Mouse (Mus musculus) limb, embryonic 13.5 days (tissue): ENCODE data around the gene Kif5a. TPM values are rescaled to one million over a fixed set of nuclear protein-coding genes. Genes with fewer than 3 reads are reported as not detected.

Experiments used
- ATAC-seq: fragments of 200-750 bp; cut with Nextera tagmentation; 2 replicates; pipeline ENCODE4 v1.8.0; 2017; ENCODE audit warnings: low read depth, moderate number of reproducible peaks, moderate TSS enrichment; ENCODE audit not compliant: low FRiP score
- H3K27ac ChIP-seq: fragments of 300-500 bp; sonication (generic); 2 replicates; pipeline ENCODE4 v1.5.1; 2015; ENCODE audit warnings: inconsistent platforms, mild to moderate bottlenecking, moderate library complexity
- H3K27me3 ChIP-seq: fragments of 300-500 bp; sonication (generic); 2 replicates; pipeline ENCODE4 v1.6.1; 2015; ENCODE audit warnings: mild to moderate bottlenecking, inconsistent platforms
- H3K36me3 ChIP-seq: fragments of 300-500 bp; sonication (generic); 2 replicates; pipeline ENCODE4 v1.6.1; 2015; ENCODE audit warnings: inconsistent platforms, mild to moderate bottlenecking, moderate library complexity
- H3K4me1 ChIP-seq: fragments of 300-500 bp; sonication (generic); 2 replicates; pipeline ENCODE4 v1.6.1; 2015; ENCODE audit warnings: inconsistent platforms
- H3K4me2 ChIP-seq: fragments of 300-500 bp; sonication (generic); replicated peaks from 2 replicates; pipeline ENCODE4 v1.6.1; 2015; ENCODE audit warnings: inconsistent platforms, mild to moderate bottlenecking, moderate library complexity
- H3K4me3 ChIP-seq: fragments of 300-500 bp; sonication (generic); 2 replicates; pipeline ENCODE4 v1.5.1; 2015; ENCODE audit warnings: moderate library complexity, mild to moderate bottlenecking, inconsistent platforms
- H3K9ac ChIP-seq: fragments of 300-500 bp; sonication (generic); 2 replicates; pipeline ENCODE4 v1.6.1; 2015; ENCODE audit warnings: mild to moderate bottlenecking, inconsistent platforms
- H3K9me3 ChIP-seq: fragments of 300-500 bp; sonication (generic); 2 replicates; pipeline ENCODE4 v1.6.1; 2016; ENCODE audit warnings: inconsistent platforms
- WGBS: fragments of 180-500 bp; shearing (Covaris S2); methylation state at CpG from one replicate; pipeline ENCODE4 v1.1.7; 2015; 5-methylcytosine and 5-hydroxymethylcytosine counted together
- polyA plus RNA-seq: library from polyadenylated mRNA; unstranded; fragments of >200 nt; fragmentation: Nextera tagmentation; extraction: Ambion mirVana; gene quantifications from 2 replicates; pipeline ENCODE4 v1.2.1, GENCODE M21; 2015

Gene Kif5a
- polyA plus RNA-seq, 1 experiment from 2014 or later: 4.8 TPM

DNA sequence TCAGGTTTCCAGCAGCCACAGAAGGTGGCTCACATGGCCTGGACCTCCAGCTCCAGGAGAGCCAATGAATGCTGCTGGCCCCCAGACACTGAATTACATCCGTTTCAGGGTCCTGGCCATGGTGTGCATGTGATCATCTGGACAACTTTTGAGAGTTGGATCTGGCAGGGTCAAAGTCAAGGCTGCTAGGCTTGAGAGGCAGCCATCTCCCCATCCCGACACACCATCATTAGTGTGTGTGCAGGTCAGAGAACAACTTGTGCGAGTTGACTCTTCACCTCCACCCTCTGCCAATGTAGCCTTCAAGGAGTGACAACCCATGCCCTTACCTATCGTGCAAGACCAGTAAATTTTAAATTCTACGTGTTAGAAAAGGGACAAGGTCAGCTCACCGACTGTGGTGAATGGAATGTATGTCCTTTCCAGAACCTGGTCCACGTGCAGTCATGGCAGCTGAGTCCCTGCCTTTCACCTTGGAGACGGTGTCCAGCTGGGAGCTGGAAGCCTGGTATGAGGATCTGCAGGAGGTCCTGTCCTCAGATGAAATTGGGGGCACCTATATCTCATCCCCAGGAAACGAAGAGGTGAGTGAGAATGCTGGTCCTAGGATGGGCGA is 31.9 kb upstream of the Kif5a start:
- 89% methylated on average over 10 of the region's 10 CpGs for WGBS
- Histone ChIP-seq H3K27me3 (no peaks in the 10 kb centered on the region), H3K4me1 (peaks cover 18% of the 10 kb centered on the region), H3K27ac (no peak overlapping the region), H3K9ac (no peak overlapping the region), H3K4me2 (no peak overlapping the region), H3K9me3 (no peaks in the 10 kb centered on the region), H3K36me3 (peaks cover 65% of the 10 kb centered on the region), H3K4me3 (no peak overlapping the region)
- no peak for ATAC-seq

DNA sequence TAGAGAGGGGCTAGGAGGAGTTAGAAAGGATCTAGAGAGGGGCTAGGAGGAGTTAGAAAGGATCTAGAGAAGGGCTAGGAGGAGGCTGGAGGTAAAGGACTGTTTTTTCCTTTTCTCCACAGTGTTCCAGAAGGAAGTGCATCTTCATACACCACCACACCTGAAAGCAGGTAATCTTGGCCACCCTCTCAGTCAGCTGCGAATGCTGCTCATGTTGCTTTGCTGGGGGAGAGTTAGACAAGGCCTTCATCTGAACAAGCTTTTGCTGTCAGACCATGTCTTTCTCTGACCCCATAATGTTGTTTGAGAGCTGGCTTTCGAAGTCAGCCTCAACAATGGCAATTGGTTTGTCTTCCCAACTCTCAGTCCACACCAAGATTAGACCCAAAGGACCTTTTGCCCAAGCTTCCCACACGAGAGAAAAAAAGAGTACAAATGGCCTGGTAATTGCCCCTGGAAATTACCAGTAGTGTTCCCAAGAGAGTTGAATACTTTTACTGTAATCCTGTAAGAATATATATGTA is 30.5 kb upstream of the Kif5a start:
- Histone ChIP-seq H3K9ac (no peak overlapping the region), H3K27ac (no peak overlapping the region), H3K4me1 (peaks cover 26% of the 10 kb centered on the region), H3K4me3 (no peak overlapping the region), H3K4me2 (no peak overlapping the region), H3K27me3 (no peaks in the 10 kb centered on the region), H3K36me3 (peaks cover 52% of the 10 kb centered on the region), H3K9me3 (no peaks in the 10 kb centered on the region)
- WGBS: 80% methylated on average over 3 of the region's 3 CpGs
- ATAC-seq: no peak

DNA sequence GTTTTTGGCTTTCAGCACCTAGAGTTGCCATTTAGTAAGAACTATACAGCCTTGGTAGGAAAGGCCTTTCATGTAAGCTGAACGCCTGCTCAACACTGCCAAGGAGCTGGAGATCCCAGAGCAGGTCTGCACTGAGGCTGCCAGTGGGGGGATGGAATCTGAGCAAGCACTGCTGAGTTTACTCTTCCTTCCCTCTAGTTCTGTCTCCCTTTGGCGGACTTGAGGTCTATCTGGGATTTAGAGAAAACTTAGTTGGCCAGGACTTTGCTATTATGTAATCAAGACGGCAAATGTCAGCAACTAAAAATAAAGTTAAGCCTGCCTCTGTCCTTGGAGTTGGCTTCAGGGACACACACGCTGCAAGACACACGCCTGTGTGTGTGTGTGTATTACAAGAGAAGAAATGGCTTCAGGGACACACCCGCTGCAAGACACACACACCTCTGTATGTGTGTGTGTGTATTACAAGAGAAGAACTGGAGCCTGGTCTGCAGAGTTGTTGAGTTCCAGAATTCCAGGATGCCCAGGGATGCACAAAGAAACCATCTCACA is 29.9 kb upstream of the Kif5a start:
- peaks cover 51% of the 10 kb centered on the region for H3K36me3 ChIP-seq
- H3K4me1 ChIP-seq: peaks cover 26% of the 10 kb centered on the region
- H3K9me3 ChIP-seq: no peaks in the 10 kb centered on the region
- no peak overlapping the region for H3K27ac ChIP-seq
- 88% methylated on average over 6 of the region's 6 CpGs for WGBS
- no peak overlapping the region for H3K4me3 ChIP-seq
- H3K9ac ChIP-seq: no peak overlapping the region
- no peaks in the 10 kb centered on the region for H3K27me3 ChIP-seq
- no peak overlapping the region for H3K4me2 ChIP-seq
- ATAC-seq: no peak

DNA sequence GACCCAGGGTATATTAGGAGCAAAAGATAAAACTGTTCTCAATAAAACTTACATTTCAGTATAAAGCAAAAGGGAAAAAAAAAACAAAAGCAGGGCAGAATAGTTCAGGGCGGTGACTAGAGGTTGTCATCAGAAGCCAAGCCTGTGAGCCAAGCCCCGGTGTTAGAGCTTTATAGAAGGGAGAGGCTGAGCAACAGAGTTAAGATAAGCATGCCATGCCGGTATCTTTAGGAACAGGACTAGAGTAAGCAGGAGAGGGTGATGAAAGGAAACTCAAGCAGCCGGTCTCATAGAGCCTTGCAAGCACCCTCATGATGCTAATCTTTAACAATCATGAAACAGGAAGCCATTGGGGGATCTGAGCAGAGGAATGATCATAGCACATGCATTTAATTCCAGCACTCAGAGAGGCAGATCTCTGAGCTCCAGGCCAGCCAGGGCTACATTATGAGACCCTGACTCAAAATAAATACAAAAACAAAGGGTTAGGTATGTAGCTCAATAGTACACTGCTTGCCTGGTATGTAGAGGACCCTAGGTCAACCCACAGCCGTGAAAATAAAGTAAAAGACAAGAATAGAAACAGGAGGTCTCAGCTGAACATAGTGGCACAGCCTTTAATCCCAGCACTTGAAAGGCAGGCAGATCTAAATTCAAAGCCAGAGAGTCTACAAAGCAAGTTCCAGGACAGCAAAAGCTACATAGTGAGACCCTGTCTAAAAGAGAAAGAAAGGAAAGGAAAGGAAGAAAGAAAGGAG is 28.9 kb upstream of the Kif5a start:
- peak overlapping the region; percentile 69 for H3K9ac ChIP-seq
- H3K27ac ChIP-seq: no peak overlapping the region
- 57% methylated on average over 5 of the region's 5 CpGs for WGBS
- peaks cover 45% of the 10 kb centered on the region for H3K36me3 ChIP-seq
- H3K4me3 ChIP-seq: peak overlapping the region; percentile 70
- H3K9me3 ChIP-seq: no peaks in the 10 kb centered on the region
- H3K4me2 ChIP-seq: peak overlapping the region; percentile 95
- H3K4me1 ChIP-seq: peaks cover 36% of the 10 kb centered on the region
- ATAC-seq: no peak
- no peaks in the 10 kb centered on the region for H3K27me3 ChIP-seq

DNA sequence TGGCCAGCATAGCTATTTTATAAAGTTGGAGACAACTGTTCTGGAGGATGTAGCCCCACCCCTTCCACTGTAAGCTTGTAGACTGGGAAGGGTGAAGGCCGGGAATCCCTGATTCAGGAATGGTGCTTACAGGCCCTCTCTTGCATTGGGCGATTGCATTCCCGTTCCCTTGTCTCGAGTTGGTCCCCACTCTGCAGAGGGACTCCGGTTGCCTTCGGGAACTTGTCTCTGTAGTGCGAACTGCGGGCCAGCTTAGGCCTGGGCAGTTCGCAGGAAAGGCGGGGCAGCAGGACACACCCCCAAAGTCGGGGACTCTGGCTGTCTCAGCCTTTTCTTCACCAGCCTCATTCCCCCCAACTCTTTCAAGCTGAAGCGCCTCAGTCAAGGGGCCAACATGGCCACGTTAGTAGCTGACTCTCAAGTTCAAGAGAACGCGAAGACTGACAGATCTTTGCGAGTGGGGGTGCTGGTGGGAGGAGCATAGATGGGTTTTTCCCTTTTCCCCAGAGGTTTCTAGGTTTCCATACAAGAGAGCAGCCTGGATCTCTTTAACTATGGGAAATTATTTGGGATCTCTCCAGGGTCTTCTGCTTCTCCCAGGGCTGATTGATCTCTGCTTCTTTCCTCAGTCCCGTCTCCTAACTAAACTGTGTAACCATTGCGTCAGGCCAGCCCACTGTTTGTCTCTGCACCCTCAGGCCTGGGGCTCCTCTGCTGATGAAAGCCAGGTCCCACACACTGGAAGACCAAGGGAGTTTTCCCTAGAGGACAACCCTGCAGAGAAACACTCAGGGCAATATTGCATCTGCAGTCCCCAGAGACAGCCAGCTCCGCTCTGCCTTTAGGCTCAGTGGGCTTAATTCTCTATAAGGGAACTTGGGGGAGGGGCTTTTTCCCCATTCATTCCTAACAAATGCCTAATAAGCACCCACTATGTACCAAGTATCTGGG is 28.1 kb upstream of the Kif5a start:
- 3% methylated on average over 19 of the region's 19 CpGs for WGBS
- Histone ChIP-seq H3K36me3 (peaks cover 46% of the 10 kb centered on the region), H3K4me3 (peak overlapping the region; percentile 70), H3K27ac (peak overlapping the region; percentile 85), H3K9ac (peak overlapping the region; percentile 69), H3K27me3 (no peaks in the 10 kb centered on the region), H3K9me3 (no peaks in the 10 kb centered on the region), H3K4me2 (peak overlapping the region; percentile 95), H3K4me1 (peaks cover 44% of the 10 kb centered on the region)
- peak; percentile 64 for ATAC-seq

DNA sequence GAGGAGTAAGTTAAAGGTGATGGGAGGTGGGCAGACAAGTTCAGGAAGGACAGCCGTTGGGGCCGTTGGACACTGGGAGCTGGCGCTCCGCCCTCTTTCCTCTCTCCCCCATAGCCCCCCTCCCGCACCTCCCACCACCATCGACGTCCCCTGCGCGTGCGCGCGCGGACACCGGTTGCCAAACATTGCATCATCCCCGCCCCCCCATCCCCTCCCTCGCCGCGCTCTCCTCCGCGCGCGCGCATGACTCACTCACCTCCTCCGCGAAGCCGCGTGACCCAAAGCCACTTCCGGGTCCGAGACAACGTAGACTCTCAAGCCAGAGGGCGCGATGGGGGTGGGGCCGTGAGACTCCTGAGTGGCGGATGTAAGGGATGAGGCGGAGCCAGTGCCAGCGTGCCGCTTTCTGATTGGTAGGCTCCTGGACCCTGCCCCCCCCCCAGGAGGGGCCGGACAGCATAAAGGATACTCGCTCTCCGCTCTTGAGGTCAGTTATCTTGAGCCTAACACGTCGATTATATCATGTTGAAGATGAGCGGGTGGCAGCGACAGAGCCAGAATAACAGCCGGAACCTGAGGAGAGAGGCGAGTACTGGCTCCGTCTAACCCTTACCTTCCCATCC is 27.3 kb upstream of the Kif5a start:
- peak overlapping the region; percentile 98 for H3K27ac ChIP-seq
- peak overlapping the region; percentile 70 for H3K4me3 ChIP-seq
- peaks cover 46% of the 10 kb centered on the region for H3K36me3 ChIP-seq
- under 1% methylated on average over 47 of the region's 47 CpGs for WGBS
- H3K27me3 ChIP-seq: no peaks in the 10 kb centered on the region
- peak overlapping the region; percentile 69 for H3K9ac ChIP-seq
- peak overlapping the region; percentile 95 for H3K4me2 ChIP-seq
- no peaks in the 10 kb centered on the region for H3K9me3 ChIP-seq
- ATAC-seq: peak; percentile 93
- H3K4me1 ChIP-seq: peaks cover 52% of the 10 kb centered on the region

DNA sequence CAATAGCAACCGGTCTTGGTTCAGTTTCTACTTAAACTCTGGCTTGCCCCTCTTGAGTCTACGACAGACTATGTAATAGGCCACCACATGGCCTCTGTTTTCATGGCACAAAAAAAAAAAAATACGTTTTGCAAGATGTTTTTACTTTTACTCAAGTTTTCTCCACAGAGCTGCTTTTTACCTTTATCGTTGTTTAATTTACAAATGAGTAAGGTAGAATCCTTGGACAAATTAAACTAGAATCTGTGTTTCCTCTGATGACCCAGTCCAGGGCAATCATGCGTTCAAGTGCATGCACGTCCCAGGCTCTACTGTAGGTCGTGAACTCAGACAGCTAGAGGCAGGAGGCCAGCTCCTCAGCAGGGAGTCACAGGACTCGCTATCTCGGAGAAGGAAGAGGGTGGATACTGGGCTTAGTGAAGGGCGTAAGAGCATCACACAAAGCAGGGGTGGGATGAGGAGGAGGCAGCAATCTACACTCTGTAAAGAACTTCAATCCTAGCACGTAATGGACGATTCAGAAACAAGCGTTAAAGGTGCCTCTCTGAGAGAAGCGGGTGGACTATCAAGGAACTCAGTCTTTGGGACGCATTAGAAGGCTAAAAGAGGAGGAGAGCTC is 26.5 kb upstream of the Kif5a start:
- peaks cover 46% of the 10 kb centered on the region for H3K36me3 ChIP-seq
- no peak for ATAC-seq
- 2% methylated on average over 15 of the region's 15 CpGs for WGBS

DNA sequence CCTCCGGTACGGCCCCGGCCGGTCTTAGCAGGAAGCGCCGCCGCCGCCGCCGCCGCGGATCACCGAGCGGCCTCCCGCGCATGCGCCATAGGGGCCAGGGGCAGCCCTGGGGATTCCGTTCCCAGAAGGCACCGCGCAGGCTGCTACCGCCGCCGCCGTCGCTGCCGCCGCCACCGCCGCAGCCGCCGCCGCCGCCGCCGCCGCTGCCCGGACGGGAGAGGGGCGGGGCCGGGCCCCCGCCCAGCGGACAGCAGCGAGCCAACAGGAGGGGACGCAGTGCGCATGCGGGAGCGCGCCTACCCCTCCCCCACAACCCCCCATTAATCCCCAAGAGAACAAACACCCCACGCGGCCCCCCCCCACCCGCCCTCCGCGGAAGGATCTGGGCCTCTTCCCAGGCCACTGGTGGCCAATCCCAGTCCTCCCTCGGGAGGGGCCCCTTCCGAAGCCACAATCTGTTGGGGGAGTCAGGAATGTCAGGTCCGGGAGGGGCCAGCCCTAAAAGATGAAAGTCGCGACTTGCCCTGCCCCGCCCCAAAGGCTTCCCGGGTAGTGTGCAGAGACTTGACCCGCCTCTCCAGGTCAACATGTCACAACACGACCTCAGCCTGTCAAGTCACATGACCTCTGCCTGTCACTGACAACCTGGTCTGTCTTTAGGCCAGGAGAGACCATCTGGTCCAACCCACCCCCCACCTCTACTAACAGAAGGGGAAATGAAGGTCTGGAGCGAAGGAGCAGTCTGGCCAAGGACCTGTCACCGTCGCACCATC is 25.8 kb upstream of the Kif5a start, which contains the start of gene Mbd6:
Mbd6 (minus strand) TSS at position 219 of the 773 bp plus-strand sequence.
- Histone ChIP-seq H3K4me2 (peak within 1 kb of the TSS; percentile 95), H3K9ac (peak within 1 kb of the TSS; percentile 82), H3K4me3 (peak within 1 kb of the TSS; percentile 70), H3K27ac (peak within 1 kb of the TSS; percentile 98), H3K27me3 (no peaks in the 10 kb centered on the region), H3K4me1 (peaks cover 61% of the 10 kb centered on the region), H3K36me3 (peaks cover 46% of the 10 kb centered on the region), H3K9me3 (no peaks in the 10 kb centered on the region)
- under 1% methylated on average over 31 of the region's 65 CpGs for WGBS
- ATAC-seq: peak; percentile 12

More for the DNA sequence above, 26.5 kb upstream of the Kif5a start:
- H3K9ac ChIP-seq: peak overlapping the region; percentile 82
- peak overlapping the region; percentile 70 for H3K4me3 ChIP-seq
- H3K9me3 ChIP-seq: no peaks in the 10 kb centered on the region
- H3K27me3 ChIP-seq: no peaks in the 10 kb centered on the region
- H3K4me1 ChIP-seq: peaks cover 59% of the 10 kb centered on the region
- peak overlapping the region; percentile 98 for H3K27ac ChIP-seq
- peak overlapping the region; percentile 95 for H3K4me2 ChIP-seq

DNA sequence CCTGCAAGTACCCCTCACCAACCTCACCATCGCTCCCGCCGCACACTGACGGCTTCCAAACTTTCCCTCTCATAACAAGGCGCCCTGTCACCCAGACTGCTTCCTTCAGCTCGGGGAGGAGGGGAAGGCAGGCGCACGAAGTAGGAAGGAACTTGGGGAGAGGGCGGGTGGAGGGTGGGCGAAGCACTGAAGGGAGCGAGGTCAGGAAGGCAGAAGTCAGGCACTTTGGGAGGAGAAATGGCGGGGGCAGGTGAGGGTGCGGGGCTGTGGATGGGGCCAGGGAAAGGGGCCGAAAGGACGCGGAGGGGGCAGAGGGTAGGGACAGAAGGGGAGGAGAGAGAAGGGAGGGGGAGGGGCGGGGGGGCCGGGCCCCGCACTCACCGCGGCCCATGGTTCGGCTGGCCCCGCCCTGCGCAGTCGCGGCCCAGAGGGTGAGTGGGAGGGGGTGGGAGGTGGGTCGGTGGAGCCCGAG is 25.2 kb upstream of the Kif5a start:
- Histone ChIP-seq H3K36me3 (peaks cover 46% of the 10 kb centered on the region), H3K4me3 (peak overlapping the region; percentile 70), H3K9me3 (no peaks in the 10 kb centered on the region), H3K4me1 (peaks cover 61% of the 10 kb centered on the region), H3K4me2 (peak overlapping the region; percentile 95), H3K27me3 (no peaks in the 10 kb centered on the region), H3K27ac (peak overlapping the region; percentile 98), H3K9ac (peak overlapping the region; percentile 82)
- WGBS: under 1% methylated on average over 16 of the region's 28 CpGs
- ATAC-seq: peak; percentile 14

DNA sequence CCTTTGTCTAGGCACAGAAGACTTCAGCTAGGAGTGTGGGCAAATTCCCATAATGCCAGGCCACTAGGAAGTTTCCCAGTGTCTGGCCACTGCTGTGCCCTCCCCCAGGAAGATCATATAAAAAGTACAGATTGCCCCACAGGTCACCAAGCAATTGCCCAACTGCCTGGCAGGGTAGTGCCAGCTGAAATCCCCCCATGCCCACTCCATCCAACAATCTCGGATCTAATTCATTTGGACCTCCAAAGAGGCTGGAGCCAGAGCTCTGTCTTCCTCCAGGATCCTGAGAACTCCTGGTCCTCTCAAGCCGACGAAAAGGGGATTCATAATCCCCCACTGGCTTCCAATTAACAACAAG is 24.8 kb upstream of the Kif5a start:
- Histone ChIP-seq H3K4me2 (peak overlapping the region; percentile 95), H3K4me1 (peaks cover 60% of the 10 kb centered on the region)
- 2% methylated on average over 3 of the region's 3 CpGs for WGBS

More for the DNA sequence above, 24.8 kb upstream of the Kif5a start:
- Histone ChIP-seq H3K4me3 (peak overlapping the region; percentile 70), H3K9ac (peak overlapping the region; percentile 82), H3K27ac (peak overlapping the region; percentile 98), H3K9me3 (no peaks in the 10 kb centered on the region), H3K36me3 (peaks cover 46% of the 10 kb centered on the region), H3K27me3 (no peaks in the 10 kb centered on the region)
- no peak for ATAC-seq
